Mouse (Mus musculus) liver, embryonic 14.5 days (tissue): Measurements from ENCODE around the gene Rbpjl. TPM values are rescaled to one million over a fixed set of nuclear protein-coding genes. Genes with fewer than 3 reads are reported as not detected.

Source experiments
- ATAC-seq: fragments of 200-750 bp; cut with Nextera tagmentation; 2 replicates; pipeline ENCODE4 v1.8.0; 2017; ENCODE audit warnings: moderate number of reproducible peaks, mild to moderate bottlenecking, moderate library complexity; ENCODE audit not compliant: insufficient read depth
- DNase-seq, 3 experiments: peaks; one replicate each; pipeline ENCODE4 v3.0.0-alpha.2; 2012 to 2013; ENCODE audit warnings: low read depth in 3 of 3, low spot score in 3 of 3
- H3K27ac ChIP-seq: fragments of 300-500 bp; sonication (generic); 2 replicates; pipeline ENCODE4 v1.5.1; 2014; ENCODE audit warnings: moderate library complexity, mild to moderate bottlenecking, control low read depth, inconsistent platforms
- H3K27me3 ChIP-seq: fragments of 300-500 bp; sonication (generic); 2 replicates; pipeline ENCODE4 v1.6.1; 2014; ENCODE audit warnings: mild to moderate bottlenecking, low read length, moderate library complexity; ENCODE audit not compliant: control insufficient read depth, insufficient read depth
- H3K36me3 ChIP-seq: fragments of 300-500 bp; sonication (generic); replicated peaks from 2 replicates; pipeline ENCODE4 v1.6.1; 2014; ENCODE audit warnings: low read depth; ENCODE audit not compliant: control insufficient read depth, insufficient read depth
- H3K4me1 ChIP-seq, 2 experiments: fragments of 200-500 bp in 1 of 2; fragments of 300-500 bp in 1 of 2; sonication (generic) in 1 of 2; replicated peaks; 2 replicates each; pipeline ENCODE4 v1.6.1; 2012 to 2014; ENCODE audit warnings: antibody characterized with exemption in 1 of 2, inconsistent platforms in 1 of 2, low read length in 1 of 2; ENCODE audit not compliant: control insufficient read depth in 2 of 2, insufficient read depth in 2 of 2
- H3K4me2 ChIP-seq: fragments of 300-500 bp; sonication (generic); 2 replicates; pipeline ENCODE4 v1.6.1; 2014; ENCODE audit warnings: low read depth, mild to moderate bottlenecking, control low read depth, moderate library complexity
- H3K4me3 ChIP-seq, 2 experiments: fragments of 200-500 bp in 1 of 2; fragments of 300-500 bp in 1 of 2; sonication (generic) in 1 of 2; 2 replicates each; pipeline ENCODE4 v1.5.1; 2012 to 2014; ENCODE audit warnings: low read depth in 2 of 2, low read length in 2 of 2, mild to moderate bottlenecking in 2 of 2, control low read depth in 1 of 2, inconsistent platforms in 1 of 2, moderate library complexity in 1 of 2; ENCODE audit not compliant: insufficient read depth in 1 of 2
- H3K9ac ChIP-seq: fragments of 300-500 bp; sonication (generic); replicated peaks from 2 replicates; pipeline ENCODE4 v1.6.1; 2014; ENCODE audit warnings: mild to moderate bottlenecking, control low read depth, moderate library complexity
- H3K9me3 ChIP-seq: fragments of 300-500 bp; sonication (generic); 2 replicates; pipeline ENCODE4 v1.6.1; 2016; ENCODE audit warnings: low read length, mixed read lengths; ENCODE audit not compliant: control insufficient read depth
- CTCF ChIP-seq: IDR thresholded peaks from 2 replicates; pipeline ENCODE4 v1.5.1; 2016; ENCODE audit warnings: antibody characterized with exemption, low read depth, control low read depth
- EP300 ChIP-seq: IDR thresholded peaks from 2 replicates; pipeline ENCODE4 v1.6.1; 2016; ENCODE audit warnings: antibody characterized with exemption, low read depth
- WGBS: fragments of 180-500 bp; shearing (Covaris S2); extraction: QIAGEN DNeasy Blood & Tissue Kit; methylation state at CpG from one replicate; pipeline ENCODE4 v1.1.7; 2014; ENCODE audit not compliant: insufficient replicate concordance; 5-methylcytosine and 5-hydroxymethylcytosine counted together
- polyA plus RNA-seq, 2 experiments: library from polyadenylated mRNA; depleted of rRNA in 1 of 2; stranded (reverse) in 1 of 2; unstranded in 1 of 2; fragments of >200 nt; fragmentation: Nextera tagmentation in 1 of 2; extraction: Ambion mirVana in 1 of 2; gene quantifications; 2 replicates each; pipeline versions ENCODE4 v1.2.1 to v1.2.3; 2012 to 2014

Gene Rbpjl
- polyA plus RNA-seq, 2 experiments, result 0.05 to 0.06 TPM

GRCm38 (mm10) chr2:164372408-164373053, 30.4 kb upstream of the Rbpjl start:
- WGBS, result 12% methylated on average over 3 of the region's 3 CpGs
- Histone ChIP-seq H3K4me3 (no peak overlapping the region), H3K4me2 (no peak overlapping the region), H3K4me1 (no peaks in the 10 kb centered on the region), H3K27me3 (no peaks in the 10 kb centered on the region), H3K9ac (no peak overlapping the region), H3K27ac (no peak overlapping the region), H3K36me3 (no peaks in the 10 kb centered on the region), H3K9me3 (no peaks in the 10 kb centered on the region)
- no peak for DNase-seq
- ATAC-seq, result no peak
- TF ChIP-seq CTCF (no peak), EP300 (no peak)

- no peak for DNase-seq
- H3K27ac ChIP-seq, result no peak overlapping the region
- H3K4me2 ChIP-seq, result no peak overlapping the region
Observed at GRCm38 (mm10) chr2:164373187-164373586, 29.8 kb upstream of the Rbpjl start.

GRCm38 (mm10) chr2:164377478-164378426, 25.2 kb upstream of the Rbpjl start:
- Histone ChIP-seq H3K27ac (no peak overlapping the region), H3K9me3 (no peaks in the 10 kb centered on the region), H3K36me3 (no peaks in the 10 kb centered on the region), H3K4me1 (no peaks in the 10 kb centered on the region), H3K27me3 (no peaks in the 10 kb centered on the region), H3K4me3 (no peak overlapping the region), H3K9ac (no peak overlapping the region), H3K4me2 (no peak overlapping the region)
- 74% methylated on average over 15 of the region's 15 CpGs for WGBS
- DNase-seq (no peak), ATAC-seq (no peak)
- TF ChIP-seq CTCF (no peak), EP300 (no peak)

More at GRCm38 (mm10) chr2:164373187-164373586, 29.8 kb upstream of the Rbpjl start:
- no peaks in the 10 kb centered on the region for H3K27me3 ChIP-seq
- H3K4me3 ChIP-seq, result no peak overlapping the region
- no peak for TF ChIP-seq CTCF
- no peak for TF ChIP-seq EP300
- ATAC-seq, result no peak
- H3K4me1 ChIP-seq, result no peaks in the 10 kb centered on the region
- no peaks in the 10 kb centered on the region for H3K9me3 ChIP-seq
- no peaks in the 10 kb centered on the region for H3K36me3 ChIP-seq
- 25% methylated on average over 4 of the region's 4 CpGs for WGBS
- H3K9ac ChIP-seq, result no peak overlapping the region

GRCm38 (mm10) chr2:164381726-164382125, 21.2 kb upstream of the Rbpjl start:
- Histone ChIP-seq H3K4me1 (0 out of 4 replicates have a peak, but pooled peaks cover 0 to 2% of the 10 kb centered on the region in 2 experiments), H3K9me3 (no peaks in the 10 kb centered on the region), H3K4me3 (no peak overlapping the region), H3K4me2 (no peak overlapping the region), H3K9ac (no peak overlapping the region), H3K27ac (no peak overlapping the region), H3K27me3 (no peaks in the 10 kb centered on the region), H3K36me3 (no peaks in the 10 kb centered on the region)
- no peak for DNase-seq
- WGBS, result 61% methylated on average over 8 of the region's 8 CpGs
- no peak for TF ChIP-seq EP300
- TF ChIP-seq CTCF, result peak; percentile 51
- no peak for ATAC-seq

GRCm38 (mm10) chr2:164382971-164383370, 20.0 kb upstream of the Rbpjl start:
- no peak overlapping the region for H3K4me2 ChIP-seq
- DNase-seq, result no peak
- no peak overlapping the region for H3K4me3 ChIP-seq
- no peak for ATAC-seq
- H3K9ac ChIP-seq, result no peak overlapping the region
- TF ChIP-seq CTCF, result no peak
- TF ChIP-seq EP300, result no peak
- no peaks in the 10 kb centered on the region for H3K9me3 ChIP-seq
- H3K27me3 ChIP-seq, result no peaks in the 10 kb centered on the region; the same call in 1 of the 2 replicates
- 0 out of 4 replicates have a peak, but pooled peaks cover 0 to 2% of the 10 kb centered on the region in 2 experiments for H3K4me1 ChIP-seq
- WGBS, result 36% methylated on average over 3 of the region's 3 CpGs
- H3K27ac ChIP-seq, result no peak overlapping the region
- H3K36me3 ChIP-seq, result no peaks in the 10 kb centered on the region
